Mouse (Mus musculus) embryo, embryonic 10.5 days (tissue): ENCODE measurements around the gene Grm2.

Experiments
- DNase-seq: peaks from one replicate; pipeline ENCODE4 v3.0.0-alpha.2; 2015; ENCODE audit warnings: low spot score

The Grm2 gene

GRCm38 (mm10) chr9:106655884-106656720 is at the start of gene Grm2:
Gene Grm2 (minus strand): TSS chr9:106656082.
- peak; percentile 81 for DNase-seq

- DNase-seq = no peak
Observed at GRCm38 (mm10) chr9:106692973-106693481, 37.1 kb upstream of the Grm2 start.

- no peak for DNase-seq
Observed at GRCm38 (mm10) chr9:106688834-106689233, 33.0 kb upstream of the Grm2 start.

GRCm38 (mm10) chr9:106686983-106687650 is 31.2 kb upstream of the Grm2 start:
- DNase-seq = peak; percentile 93

GRCm38 (mm10) chr9:106685249-106686101 is 29.6 kb upstream of the Grm2 start, which contains the start of gene Tex264:
Gene Tex264 (minus strand): TSS chr9:106685927.
- DNase-seq = peak; percentile 79

- peak; percentile 38 for DNase-seq
Observed at GRCm38 (mm10) chr9:106684918-106685248, 29.0 kb upstream of the Grm2 start.

GRCm38 (mm10) chr9:106684093-106684872 is 28.4 kb upstream of the Grm2 start:
- no peak for DNase-seq

GRCm38 (mm10) chr9:106681026-106681425 is 25.1 kb upstream of the Grm2 start:
- DNase-seq = no peak

- DNase-seq = no peak
Observed at GRCm38 (mm10) chr9:106678242-106678641, 22.4 kb upstream of the Grm2 start.

GRCm38 (mm10) chr9:106677702-106678101 is 21.8 kb upstream of the Grm2 start:
- DNase-seq = no peak

- DNase-seq = no peak
Observed at GRCm38 (mm10) chr9:106676571-106676970, 20.7 kb upstream of the Grm2 start.

- no peak for DNase-seq
Observed at GRCm38 (mm10) chr9:106675965-106676364, 20.1 kb upstream of the Grm2 start.

GRCm38 (mm10) chr9:106675480-106675879 is 19.6 kb upstream of the Grm2 start:
- peak; percentile 88 for DNase-seq

GRCm38 (mm10) chr9:106673860-106674259 is 18.0 kb upstream of the Grm2 start:
- DNase-seq = no peak

GRCm38 (mm10) chr9:106664856-106665255 is 9.0 kb upstream of the Grm2 start:
- no peak for DNase-seq

- no peak for DNase-seq
Observed at GRCm38 (mm10) chr9:106664433-106664832, 8.6 kb upstream of the Grm2 start.

- DNase-seq = no peak
Observed at GRCm38 (mm10) chr9:106663200-106663599, 7.3 kb upstream of the Grm2 start.

- DNase-seq = no peak
Observed at GRCm38 (mm10) chr9:106659935-106660334, 4.1 kb upstream of the Grm2 start.

GRCm38 (mm10) chr9:106659441-106659840 is 3.6 kb upstream of the Grm2 start:
- DNase-seq = peak; percentile 60

- DNase-seq = no peak
Observed at GRCm38 (mm10) chr9:106657592-106657991, 1.7 kb upstream of the Grm2 start.

- DNase-seq = no peak
Observed at GRCm38 (mm10) chr9:106656820-106657219, 938 bp upstream of the Grm2 start.
